ENCODE assay signal across 12 mouse cellular contexts in genomic region chr9:14846428-14846827, GRCm38 (mm10). TPM values are rescaled to one million over a fixed set of nuclear protein-coding genes. Genes with fewer than 3 reads are reported as not detected.
DNase-seq lines count a peak whose midpoint lies in the region; ATAC-seq and TF ChIP-seq lines count a peak whose summit lies in the region.
"Had no signal": no experiment of that assay in that cellular context is flagged by ENCODE, and none has a peak within 500 bp of the region (broad histone marks: within the 10 kb centered on the region; RNA-seq: fewer than 3 reads in every experiment).

No protein-coding gene starts in this region.

- no peaks in the 10 kb centered on the region for H3K4me1 ChIP-seq in hindbrain, embryonic 11.5 days (replicated peaks; ENCODE audit: control insufficient read depth, insufficient read depth, low read length)
- no peaks in the 10 kb centered on the region for H3K4me1 ChIP-seq in hindbrain, embryonic 12.5 days
- no peaks in the 10 kb centered on the region for H3K4me1 ChIP-seq in liver, embryonic 14.5 days (replicated peaks; ENCODE audit: control insufficient read depth in 2 of 2, insufficient read depth in 2 of 2, low read length in 1 of 2)
- H3K4me1 ChIP-seq: liver, embryonic 13.5 days; neural tube, embryonic 12.5 days had no signal

- peak; percentile 50 for DNase-seq in hindbrain, embryonic 11.5 days (ENCODE audit: low spot score)
- DNase-seq in B cell, adult 2 months = peak; percentile 27 to 28
- peak; percentile 82 for DNase-seq in R1 (ENCODE audit: low read depth, low spot score)
- DNase-seq in liver, embryonic 14.5 days (ENCODE audit: low read depth in 3 of 3, low spot score in 3 of 3) = no peak
- no peak for DNase-seq in right cerebral cortex, postnatal 14 days
- DNase-seq in urinary bladder, adult 2 months (ENCODE audit: low spot score) = no peak
- no peak for DNase-seq in kidney, adult 11 months
- DNase-seq: adrenal gland, adult 8-10 months; liver, embryonic 13.5 days had no signal

- no peak overlapping the region for H3K9ac ChIP-seq in hindbrain, embryonic 11.5 days (ENCODE audit: low read depth, low read length)
- no peak overlapping the region for H3K9ac ChIP-seq in hindbrain, embryonic 12.5 days
- H3K9ac ChIP-seq in liver, embryonic 14.5 days (replicated peaks) = no peak overlapping the region
- H3K9ac ChIP-seq: liver, embryonic 13.5 days; neural tube, embryonic 12.5 days had no signal

- no peak overlapping the region for H3K27ac ChIP-seq in hindbrain, embryonic 11.5 days (ENCODE audit: low read depth, low read length)
- no peak overlapping the region for H3K27ac ChIP-seq in hindbrain, embryonic 12.5 days
- no peak overlapping the region for H3K27ac ChIP-seq in liver, embryonic 14.5 days
- H3K27ac ChIP-seq: liver, embryonic 13.5 days; neural tube, embryonic 12.5 days had no signal

- no peaks in the 10 kb centered on the region for H3K27me3 ChIP-seq in hindbrain, embryonic 11.5 days (ENCODE audit: control insufficient read depth, insufficient read depth, low read length)
- H3K27me3 ChIP-seq in hindbrain, embryonic 12.5 days = no peaks in the 10 kb centered on the region
- H3K27me3 ChIP-seq in liver, embryonic 14.5 days (ENCODE audit: control insufficient read depth, insufficient read depth, low read length) = no peaks in the 10 kb centered on the region
- H3K27me3 ChIP-seq: liver, embryonic 13.5 days; neural tube, embryonic 12.5 days had no signal

- no peaks in the 10 kb centered on the region for H3K9me3 ChIP-seq in hindbrain, embryonic 11.5 days (ENCODE audit: control insufficient read depth, low read length)
- no peaks in the 10 kb centered on the region for H3K9me3 ChIP-seq in hindbrain, embryonic 12.5 days (replicated peaks)
- no peaks in the 10 kb centered on the region for H3K9me3 ChIP-seq in liver, embryonic 14.5 days (ENCODE audit: control insufficient read depth, low read length)
- H3K9me3 ChIP-seq: liver, embryonic 13.5 days; neural tube, embryonic 12.5 days had no signal

- no peak for ATAC-seq in hindbrain, embryonic 11.5 days (ENCODE audit: low FRiP score)
- ATAC-seq in hindbrain, embryonic 12.5 days (ENCODE audit: low FRiP score) = no peak
- no peak for ATAC-seq in liver, embryonic 14.5 days (ENCODE audit: insufficient read depth)

- no peak overlapping the region for H3K4me2 ChIP-seq in hindbrain, embryonic 11.5 days (replicated peaks; ENCODE audit: low read depth, low read length)
- no peak overlapping the region for H3K4me2 ChIP-seq in hindbrain, embryonic 12.5 days (replicated peaks)
- H3K4me2 ChIP-seq in liver, embryonic 14.5 days (ENCODE audit: low read depth) = no peak overlapping the region
- H3K4me2 ChIP-seq: liver, embryonic 13.5 days; neural tube, embryonic 12.5 days had no signal

- no peak for TF ChIP-seq EP300 in liver, embryonic 14.5 days (IDR thresholded peaks at IDR 0.05; ENCODE audit: low read depth)

- H3K4me3 ChIP-seq in hindbrain, embryonic 11.5 days (ENCODE audit: low read depth, low read length) = no peak overlapping the region
- H3K4me3 ChIP-seq in hindbrain, embryonic 12.5 days = no peak overlapping the region
- no peak overlapping the region for H3K4me3 ChIP-seq in liver, embryonic 14.5 days (ENCODE audit: insufficient read depth in 1 of 2, low read depth in 2 of 2, low read length in 2 of 2)
- H3K4me3 ChIP-seq: erythroblast, embryonic 14.5 days; liver, embryonic 13.5 days; neural tube, embryonic 12.5 days had no signal

- 44% methylated on average over 5 of the region's 5 CpGs for WGBS in hindbrain, embryonic 11.5 days
- WGBS in hindbrain, embryonic 12.5 days = 44% methylated on average over 5 of the region's 5 CpGs
- 41% methylated on average over 5 of the region's 5 CpGs for WGBS in liver, embryonic 14.5 days (ENCODE audit: insufficient replicate concordance)

- peak; percentile 76 for TF ChIP-seq CTCF in liver, embryonic 14.5 days (IDR thresholded peaks at IDR 0.05; ENCODE audit: low read depth)

- H3K36me3 ChIP-seq in hindbrain, embryonic 11.5 days (ENCODE audit: control insufficient read depth, insufficient read depth, low read length) = no peaks in the 10 kb centered on the region
- H3K36me3 ChIP-seq in hindbrain, embryonic 12.5 days = no peaks in the 10 kb centered on the region
- H3K36me3 ChIP-seq in liver, embryonic 14.5 days (replicated peaks; ENCODE audit: control insufficient read depth, insufficient read depth, low read depth) = no peaks in the 10 kb centered on the region
- H3K36me3 ChIP-seq: liver, embryonic 13.5 days; neural tube, embryonic 12.5 days had no signal

RNA-seq across cellular contexts. Expression of gene Gpr83, which starts 13.6 kb away (rescaled TPM):
- polyA plus RNA-seq in hindbrain, embryonic 11.5 days (2014; fragmentation: Nextera tagmentation; extraction: Ambion mirVana) = 1.7 and 1.8 TPM in 2 replicates
- polyA plus RNA-seq in hindbrain, embryonic 12.5 days (2016; fragmentation: Nextera tagmentation; extraction: Ambion mirVana) = 1.6 and 1.7 TPM in 2 replicates
- polyA plus RNA-seq in liver, embryonic 14.5 days (2012; rRNA removed) = not detected in 2 replicates
- not detected in 2 replicates for polyA plus RNA-seq in liver, embryonic 14.5 days (2014; fragmentation: Nextera tagmentation; extraction: Ambion mirVana)
- polyA plus RNA-seq in urinary bladder, adult 2 months (2012; rRNA removed) = 0.01 TPM in 1 of 2 replicates, not detected in the other
- polyA plus RNA-seq: erythroblast, embryonic 14.5 days had no signal

RNA-seq across cellular contexts. Expression of gene Izumo1r, which starts 57.3 kb away (rescaled TPM):
- polyA plus RNA-seq in hindbrain, embryonic 11.5 days (2014; fragmentation: Nextera tagmentation; extraction: Ambion mirVana) = not detected in 2 replicates
- polyA plus RNA-seq in hindbrain, embryonic 12.5 days (2016; fragmentation: Nextera tagmentation; extraction: Ambion mirVana) = not detected in 2 replicates
- not detected in 2 replicates for polyA plus RNA-seq in liver, embryonic 14.5 days (2012; rRNA removed)
- not detected in 2 replicates for polyA plus RNA-seq in liver, embryonic 14.5 days (2014; fragmentation: Nextera tagmentation; extraction: Ambion mirVana)
- polyA plus RNA-seq in urinary bladder, adult 2 months (2012; rRNA removed) = 0.14 and 0.15 TPM in 2 replicates
- polyA plus RNA-seq: erythroblast, embryonic 14.5 days; liver, embryonic 13.5 days; neural tube, embryonic 12.5 days had no signal

Comparison
In these comparisons a context has a peak if more than half of its experiments do, and no peak if none do; other contexts are left out.
1. DNase-seq: peak in hindbrain, embryonic 11.5 days (single experiment), B cell, adult 2 months (2 of 2) and R1 (single experiment); none in liver, embryonic 14.5 days (0 of 3), right cerebral cortex, postnatal 14 days (single experiment), urinary bladder, adult 2 months (single experiment) and kidney, adult 11 months (single experiment).